Mouse (Mus musculus) intestine, embryonic 14.5 days (tissue): Measurements from ENCODE around the gene Gm6871. TPM values are rescaled to one million over a fixed set of nuclear protein-coding genes. Genes with fewer than 3 reads are reported as not detected.
"Not testable (repeated sequence)": the region's sequence is repeated elsewhere in the genome, so short reads cannot be mapped to it uniquely, and the experiment has no call there.

Source experiments
- ATAC-seq: fragments of 200-750 bp; cut with Nextera tagmentation; replicated peaks from 2 replicates; pipeline ENCODE4 v1.8.0; 2017; ENCODE audit warnings: low read depth, moderate number of reproducible peaks, moderate TSS enrichment, moderate library complexity; ENCODE audit not compliant: low FRiP score, low TSS enrichment
- DNase-seq: peaks from one replicate; pipeline ENCODE4 v3.0.0-alpha.2; 2018; ENCODE audit warnings: low spot score
- H3K27ac ChIP-seq: fragments of 300-500 bp; sonication (generic); 2 replicates; pipeline ENCODE4 v1.5.1; 2014; ENCODE audit warnings: low read depth, mild to moderate bottlenecking, control low read depth
- H3K27me3 ChIP-seq: fragments of 300-500 bp; sonication (generic); replicated peaks from 2 replicates; pipeline ENCODE4 v1.6.1; 2014; ENCODE audit warnings: low read length, control low read depth; ENCODE audit not compliant: control insufficient read depth, insufficient read depth
- H3K36me3 ChIP-seq: fragments of 300-500 bp; sonication (generic); 2 replicates; pipeline ENCODE4 v1.6.1; 2014; ENCODE audit warnings: low read length, control low read depth; ENCODE audit not compliant: control insufficient read depth, insufficient read depth
- H3K4me1 ChIP-seq: fragments of 300-500 bp; sonication (generic); replicated peaks from 2 replicates; pipeline ENCODE4 v1.6.1; 2014; ENCODE audit warnings: low read length, control low read depth, mixed read lengths; ENCODE audit not compliant: control insufficient read depth, insufficient read depth
- H3K4me2 ChIP-seq: fragments of 300-500 bp; sonication (generic); 2 replicates; pipeline ENCODE4 v1.6.1; 2014; ENCODE audit warnings: low read length
- H3K4me3 ChIP-seq: fragments of 300-500 bp; sonication (generic); 2 replicates; pipeline ENCODE4 v1.5.1; 2014; ENCODE audit warnings: low read depth, low read length, control low read depth, mixed read lengths
- H3K9ac ChIP-seq: fragments of 300-500 bp; sonication (generic); 2 replicates; pipeline ENCODE4 v1.6.1; 2014; ENCODE audit warnings: mild to moderate bottlenecking, low read length
- H3K9me3 ChIP-seq: fragments of 300-500 bp; sonication (generic); 2 replicates; pipeline ENCODE4 v1.6.1; 2016; ENCODE audit warnings: low read length, control low read depth; ENCODE audit not compliant: control insufficient read depth
- whole genome bisulfite sequencing: fragments of 180-500 bp; shearing (Covaris S2); extraction: QIAGEN DNeasy Blood & Tissue Kit; methylation state at CpG from one replicate; pipeline ENCODE4 v1.1.7; 2014; 5-methylcytosine and 5-hydroxymethylcytosine counted together
- polyA plus RNA-seq: library from polyadenylated mRNA; unstranded; fragments of >200 nt; fragmentation: Nextera tagmentation; extraction: Ambion mirVana; gene quantifications from 2 replicates; pipeline ENCODE4 v1.2.1, GENCODE M21; 2014

The Gm6871 gene
- polyA plus RNA-seq, 1 experiment from 2014 or later, result not detected

GRCm38 (mm10) chr7:41577956-41578355 is 4.5 kb upstream of the Gm6871 start:
- DNase-seq (no peak), ATAC-seq (no peak)
- 88% methylated on average over 2 of the region's 2 CpGs for WGBS
- H3K9me3 ChIP-seq, result no peaks in the 10 kb centered on the region
- no peaks in the 10 kb centered on the region for H3K27me3 ChIP-seq
- H3K36me3 ChIP-seq, result no peaks in the 10 kb centered on the region
- no peak overlapping the region for H3K9ac ChIP-seq
- H3K4me2 ChIP-seq, result no peak overlapping the region
- no peak overlapping the region for H3K4me3 ChIP-seq
- no peaks in the 10 kb centered on the region for H3K4me1 ChIP-seq
- no peak overlapping the region for H3K27ac ChIP-seq

GRCm38 (mm10) chr7:41560681-41561080 is 12.8 kb downstream of the Gm6871 start:
- no peaks in the 10 kb centered on the region for H3K36me3 ChIP-seq
- ATAC-seq, result no peak
- H3K9me3 ChIP-seq, result peaks cover 6% of the 10 kb centered on the region; the same call in 1 of the 2 replicates
- no peak for DNase-seq
- H3K4me1 ChIP-seq, result no peaks in the 10 kb centered on the region
- no peaks in the 10 kb centered on the region for H3K27me3 ChIP-seq
- H3K9ac ChIP-seq, result no peak overlapping the region
- no peak overlapping the region for H3K4me2 ChIP-seq
- H3K27ac ChIP-seq, result no peak overlapping the region
- H3K4me3 ChIP-seq, result no peak overlapping the region
- 70% methylated on average over 8 of the region's 8 CpGs for WGBS

GRCm38 (mm10) chr7:41512672-41513071 is 60.8 kb downstream of the Gm6871 start:
- H3K9me3 ChIP-seq, result no peaks in the 10 kb centered on the region
- no peak for DNase-seq
- no peak overlapping the region for H3K9ac ChIP-seq
- no peaks in the 10 kb centered on the region for H3K27me3 ChIP-seq
- H3K27ac ChIP-seq, result no peak overlapping the region
- no peak overlapping the region for H3K4me2 ChIP-seq
- no peaks in the 10 kb centered on the region for H3K36me3 ChIP-seq
- 90% methylated on average over 3 of the region's 3 CpGs for WGBS
- no peaks in the 10 kb centered on the region for H3K4me1 ChIP-seq
- no peak overlapping the region for H3K4me3 ChIP-seq
- ATAC-seq, result no peak

GRCm38 (mm10) chr7:41512207-41512606 is 61.3 kb downstream of the Gm6871 start:
- H3K27ac ChIP-seq, result no peak overlapping the region
- no peak overlapping the region for H3K4me3 ChIP-seq
- 11% methylated on average over 1 of the region's 1 CpGs for WGBS
- no peak overlapping the region for H3K4me2 ChIP-seq
- H3K27me3 ChIP-seq, result no peaks in the 10 kb centered on the region
- no peak for DNase-seq
- no peaks in the 10 kb centered on the region for H3K4me1 ChIP-seq
- no peaks in the 10 kb centered on the region for H3K36me3 ChIP-seq
- no peak overlapping the region for H3K9ac ChIP-seq
- no peaks in the 10 kb centered on the region for H3K9me3 ChIP-seq
- no peak for ATAC-seq

GRCm38 (mm10) chr7:41502402-41502801 is 71.1 kb downstream of the Gm6871 start:
- DNase-seq (no peak), ATAC-seq (no peak)
- WGBS, result 38% methylated on average over 1 of the region's 1 CpGs
- Histone ChIP-seq H3K9ac (no peak overlapping the region), H3K36me3 (no peaks in the 10 kb centered on the region), H3K4me1 (no peaks in the 10 kb centered on the region), H3K4me2 (no peak overlapping the region), H3K27me3 (no peaks in the 10 kb centered on the region), H3K4me3 (no peak overlapping the region), H3K9me3 (no peaks in the 10 kb centered on the region), H3K27ac (no peak overlapping the region)

GRCm38 (mm10) chr7:41500151-41500934 is 73.1 kb downstream of the Gm6871 start:
- H3K4me3 ChIP-seq, result peak overlapping the region; percentile 64
- ATAC-seq (peak; percentile 38; the same call in 1 of the 2 replicates), DNase-seq (peak; percentile 62)
- WGBS, result 18% methylated on average over 22 of the region's 22 CpGs
- peak overlapping the region; percentile 64 for H3K4me2 ChIP-seq
- H3K27me3 ChIP-seq, result no peaks in the 10 kb centered on the region
- no peaks in the 10 kb centered on the region for H3K36me3 ChIP-seq
- H3K9ac ChIP-seq, result peak overlapping the region; percentile 39; the same call in 1 of the 2 replicates
- H3K4me1 ChIP-seq, result no peaks in the 10 kb centered on the region
- no peaks in the 10 kb centered on the region for H3K9me3 ChIP-seq
- H3K27ac ChIP-seq, result no peak overlapping the region

GRCm38 (mm10) chr7:41499389-41500049 is 73.9 kb downstream of the Gm6871 start, which contains the start of the genes Gm20449 and AW146154:
Gene Gm20449 (minus strand): TSS chr7:41499417.
Gene AW146154 (minus strand): TSS chr7:41499890.
- peak within 1 kb of the TSS; percentile 51 for H3K27ac ChIP-seq
- H3K9me3 ChIP-seq, result no peaks in the 10 kb centered on the region
- DNase-seq (peak; percentile 88), ATAC-seq (peak; percentile 97)
- H3K9ac ChIP-seq, result peak within 1 kb of the TSS; percentile 39
- H3K4me2 ChIP-seq, result peak within 1 kb of the TSS; percentile 64
- H3K36me3 ChIP-seq, result no peaks in the 10 kb centered on the region
- under 1% methylated on average over 18 of the region's 18 CpGs for WGBS
- no peaks in the 10 kb centered on the region for H3K27me3 ChIP-seq
- no peaks in the 10 kb centered on the region for H3K4me1 ChIP-seq
- H3K4me3 ChIP-seq, result peak within 1 kb of the TSS; percentile 64

- WGBS, result 1% methylated on average over 6 of the region's 6 CpGs
- not testable (repeated sequence) for H3K4me1 ChIP-seq, H3K27me3 ChIP-seq, DNase-seq, H3K9me3 ChIP-seq, H3K36me3 ChIP-seq
- peak overlapping the region; percentile 64 for H3K4me2 ChIP-seq
- peak; percentile 68 for ATAC-seq
- H3K27ac ChIP-seq, result peak overlapping the region; percentile 51
- peak overlapping the region; percentile 39 for H3K9ac ChIP-seq
- peak overlapping the region; percentile 64 for H3K4me3 ChIP-seq
Observed at GRCm38 (mm10) chr7:41499018-41499388, 74.5 kb downstream of the Gm6871 start.
